Mouse (Mus musculus): Measurements from ENCODE around the gene Col4a4.

The Col4a4 gene

DNA sequence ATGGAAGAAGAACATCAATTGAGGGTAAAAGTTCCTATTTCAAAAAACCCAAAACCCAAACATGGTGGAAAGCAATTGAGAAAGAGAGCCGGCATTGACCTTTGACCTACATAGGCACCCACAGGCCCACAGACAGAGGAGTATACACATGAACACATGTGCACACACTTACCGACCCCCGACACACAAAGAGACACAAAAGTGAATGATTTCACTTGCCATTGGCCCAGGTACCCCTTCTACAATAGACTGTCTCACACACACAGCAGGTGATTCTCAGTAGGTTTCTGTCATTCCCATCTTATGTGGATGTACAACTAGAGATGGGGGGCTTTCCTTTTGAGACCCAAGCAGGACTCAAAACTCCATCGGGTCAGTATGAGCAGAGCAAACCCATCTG, 110.8 kb downstream of the Col4a4 start:
- CTCF ChIA-PET: no interaction called here

DNA sequence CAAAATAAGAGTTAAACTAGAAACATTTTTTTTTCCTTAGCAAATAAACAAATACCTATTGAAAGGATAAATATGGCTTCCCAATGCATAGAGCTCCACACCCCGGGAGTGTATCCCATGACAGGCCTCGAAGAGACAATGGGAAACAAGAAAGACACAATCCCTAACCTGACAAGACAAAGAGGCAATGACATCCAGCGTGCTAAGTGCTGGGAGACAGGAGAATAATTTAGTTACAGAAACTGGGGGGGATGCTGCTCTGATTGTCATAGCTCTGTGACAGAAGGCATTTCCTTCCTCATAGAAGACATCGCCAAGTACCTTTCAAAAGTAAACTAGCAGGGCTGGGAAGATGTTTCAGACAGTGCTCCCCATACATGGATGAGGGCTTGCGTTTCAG, 111.4 kb downstream of the Col4a4 start:
- CTCF ChIA-PET: no interaction called here

GRCm38 (mm10) chr1:82474461-82474961, 112.1 kb downstream of the Col4a4 start:
- CTCF ChIA-PET: no interaction called here

DNA sequence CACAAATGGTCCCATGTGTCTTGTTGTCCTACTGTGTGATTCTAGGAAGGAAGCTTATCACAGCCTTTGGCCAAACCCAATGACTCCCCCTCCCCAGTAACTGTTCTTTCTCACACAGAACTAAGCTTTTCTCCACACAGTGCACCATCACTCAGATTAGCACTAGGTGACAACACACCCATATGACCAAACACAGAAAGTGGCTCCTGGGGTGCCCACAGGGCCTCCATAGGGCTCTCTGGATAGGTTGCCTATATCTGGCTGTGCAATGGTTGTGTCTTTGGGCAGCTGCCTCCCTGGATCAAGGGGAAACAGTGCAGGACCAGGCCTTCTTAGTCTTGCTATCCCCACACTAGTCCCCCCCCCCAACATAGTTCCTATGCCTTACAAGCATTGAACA, 113.2 kb downstream of the Col4a4 start:
- CTCF ChIA-PET: no interaction called here

GRCm38 (mm10) chr1:82470516-82471225, 116.0 kb downstream of the Col4a4 start:
- CTCF ChIA-PET: no interaction called here

DNA sequence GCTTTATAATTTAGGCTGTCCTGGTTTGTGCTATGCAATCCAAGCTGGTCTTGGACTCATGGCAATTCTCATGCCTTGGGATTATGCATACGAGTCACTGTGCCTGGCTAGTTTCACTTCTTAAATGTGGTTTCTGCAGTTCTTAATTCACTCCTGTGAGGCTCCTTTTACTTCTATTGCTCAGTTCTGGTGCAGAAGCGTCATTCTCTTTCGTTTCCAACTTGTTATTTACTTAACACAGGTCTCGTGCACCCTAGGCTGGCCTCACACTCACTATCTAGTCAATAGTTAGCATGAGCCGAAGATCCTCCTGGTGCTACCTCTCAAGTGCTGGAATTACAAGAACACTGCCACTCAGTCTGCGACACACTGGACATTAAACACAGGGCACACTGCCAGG, 117.8 kb downstream of the Col4a4 start:
- CTCF ChIA-PET: no interaction called here

GRCm38 (mm10) chr1:82465321-82465853, 121.3 kb downstream of the Col4a4 start:
- CTCF ChIA-PET: interaction anchor here (0.6 kb wide), 1 partner anchor 1271 kb away, joined by 4 read pairs; no protein-coding TSS in a partner anchor

- CTCF ChIA-PET: no interaction called here
Measured at GRCm38 (mm10) chr1:82461041-82461440, 125.6 kb downstream of the Col4a4 start.

DNA sequence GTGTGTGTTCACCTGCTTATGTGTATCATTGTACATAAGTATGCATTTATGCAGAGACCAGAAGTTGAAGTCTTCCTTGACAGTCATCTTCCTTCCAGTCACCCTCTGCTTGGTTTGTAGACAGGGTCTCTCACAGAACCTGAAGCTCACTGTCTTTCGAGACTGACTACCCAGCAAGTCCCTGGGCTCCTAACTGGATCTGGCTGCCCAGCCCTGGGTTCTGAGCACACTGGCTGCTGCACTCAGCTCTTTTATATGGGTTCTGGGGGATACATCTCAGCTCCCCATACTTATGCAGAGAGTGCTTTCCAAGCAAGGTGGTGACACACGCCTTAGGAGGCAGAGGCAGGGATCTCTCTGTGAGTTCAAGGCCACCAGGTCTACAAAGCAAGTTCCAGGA, 126.7 kb downstream of the Col4a4 start:
- CTCF ChIA-PET: interaction anchor here (0.6 kb wide), 1 partner anchor 372 kb away, joined by 3 read pairs; no protein-coding TSS in a partner anchor

DNA sequence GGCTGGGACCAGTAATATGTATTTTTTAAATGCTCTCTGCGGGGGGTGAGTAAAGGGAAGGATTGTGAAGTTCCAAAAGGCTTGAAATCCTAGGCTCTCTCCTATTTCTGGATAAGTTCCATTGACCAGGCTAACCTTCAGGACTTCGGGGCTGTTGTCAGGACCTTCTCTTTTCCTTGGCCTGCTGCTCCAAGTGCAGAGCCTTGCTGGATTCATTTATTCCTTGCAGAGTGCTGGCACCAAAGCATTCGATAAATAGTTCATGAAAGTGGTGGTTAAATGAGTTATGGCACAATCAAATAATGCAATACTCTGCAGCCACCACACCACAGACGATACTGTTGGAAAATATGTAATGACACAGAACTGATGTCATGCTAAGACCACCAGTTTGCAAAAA, 127.3 kb downstream of the Col4a4 start:
- CTCF ChIA-PET: interaction anchor here (0.6 kb wide), 1 partner anchor 373 kb away, joined by 3 read pairs; no protein-coding TSS in a partner anchor

GRCm38 (mm10) chr1:82454031-82454430, 132.6 kb downstream of the Col4a4 start:
- CTCF ChIA-PET: no interaction called here

DNA sequence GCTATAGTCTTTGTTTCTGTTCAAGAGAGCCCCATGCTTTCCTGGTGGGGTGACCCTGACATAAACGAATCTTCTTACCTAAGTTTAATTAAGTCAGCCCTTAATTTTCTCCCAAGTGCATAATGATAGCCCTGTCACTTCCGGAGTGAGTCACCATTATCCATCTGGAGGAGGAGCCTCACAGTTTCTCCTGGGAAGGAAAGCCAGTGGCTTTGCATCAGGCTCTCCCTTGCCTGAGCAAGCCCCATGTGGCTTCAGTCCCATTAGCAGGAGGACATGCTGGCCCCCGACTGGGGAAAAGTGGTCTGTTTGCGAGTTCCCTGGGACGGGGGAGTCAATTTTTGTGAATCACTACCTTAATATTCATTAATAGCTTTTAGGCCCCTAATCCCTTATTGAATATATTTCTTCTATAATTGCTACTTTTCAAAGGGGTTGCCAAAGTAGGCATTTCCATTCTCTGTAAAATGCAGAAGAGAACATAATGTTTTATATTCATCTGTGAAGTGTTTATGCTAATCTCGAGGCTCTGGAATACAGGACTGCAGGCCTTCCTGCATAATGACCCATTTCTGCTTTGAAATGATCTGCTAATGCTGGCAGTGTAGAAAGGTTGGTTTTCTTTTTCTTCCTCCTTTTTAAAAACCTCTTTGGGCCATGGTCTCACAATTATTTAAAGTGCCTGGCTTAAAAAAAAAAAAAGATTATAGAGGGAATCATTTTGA, 134.6 kb downstream of the Col4a4 start:
- CTCF ChIA-PET: no interaction called here

- CTCF ChIA-PET: no interaction called here
Measured at GRCm38 (mm10) chr1:82449851-82450250, 136.8 kb downstream of the Col4a4 start.

DNA sequence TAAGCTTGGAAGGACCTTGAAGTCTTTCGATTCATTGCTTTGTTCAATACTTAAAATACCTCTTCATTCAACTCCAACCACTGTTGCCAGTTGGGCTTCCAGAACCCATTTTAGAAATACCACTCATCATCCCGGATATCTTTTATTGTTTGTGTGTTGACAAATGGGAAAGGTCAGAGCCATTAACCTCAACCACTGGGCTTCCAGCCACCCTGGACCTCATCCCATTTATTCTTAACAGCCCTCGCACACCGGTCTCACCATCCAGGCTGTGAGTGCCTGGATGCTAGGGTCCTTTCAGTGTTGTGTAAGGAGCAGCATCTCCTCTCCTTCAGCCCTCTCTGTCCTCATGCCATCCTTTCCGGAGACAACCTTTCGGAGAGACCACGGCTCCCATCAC, 140.6 kb downstream of the Col4a4 start:
- CTCF ChIA-PET: no interaction called here

- CTCF ChIA-PET: no interaction called here
Measured at GRCm38 (mm10) chr1:82443517-82443916, 143.1 kb downstream of the Col4a4 start.

DNA sequence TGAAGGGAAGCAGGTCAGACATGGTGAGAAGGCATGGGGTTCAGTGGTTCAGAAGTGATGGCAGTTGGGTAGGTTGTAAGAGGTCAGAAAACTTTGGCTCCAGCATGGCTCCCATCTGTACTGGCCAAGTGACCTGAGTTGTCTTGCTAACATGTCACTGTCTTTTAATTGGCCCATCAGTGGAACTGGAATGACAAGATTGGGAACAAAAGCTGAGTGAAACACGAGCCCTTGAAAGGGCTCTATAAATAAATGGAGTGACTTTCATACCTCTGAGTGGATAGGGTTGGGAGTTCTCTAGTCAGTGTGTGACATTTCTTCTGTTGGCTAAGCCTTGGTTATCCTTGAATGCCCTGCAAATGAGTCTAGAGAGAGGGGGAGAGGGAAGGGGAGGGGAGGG, 146.5 kb downstream of the Col4a4 start:
- CTCF ChIA-PET: no interaction called here

- CTCF ChIA-PET: no interaction called here
Measured at GRCm38 (mm10) chr1:82437273-82437672, 149.4 kb downstream of the Col4a4 start.

GRCm38 (mm10) chr1:82433649-82434005, 153.0 kb downstream of the Col4a4 start:
- CTCF ChIA-PET: interaction anchor here (0.6 kb wide), 1 partner anchor 222 kb away, joined by 3 read pairs; no protein-coding TSS in a partner anchor

GRCm38 (mm10) chr1:82432919-82433648, 153.6 kb downstream of the Col4a4 start:
- CTCF ChIA-PET: interaction anchor here (0.6 kb wide), 1 partner anchor 222 kb away, joined by 3 read pairs; no protein-coding TSS in a partner anchor

DNA sequence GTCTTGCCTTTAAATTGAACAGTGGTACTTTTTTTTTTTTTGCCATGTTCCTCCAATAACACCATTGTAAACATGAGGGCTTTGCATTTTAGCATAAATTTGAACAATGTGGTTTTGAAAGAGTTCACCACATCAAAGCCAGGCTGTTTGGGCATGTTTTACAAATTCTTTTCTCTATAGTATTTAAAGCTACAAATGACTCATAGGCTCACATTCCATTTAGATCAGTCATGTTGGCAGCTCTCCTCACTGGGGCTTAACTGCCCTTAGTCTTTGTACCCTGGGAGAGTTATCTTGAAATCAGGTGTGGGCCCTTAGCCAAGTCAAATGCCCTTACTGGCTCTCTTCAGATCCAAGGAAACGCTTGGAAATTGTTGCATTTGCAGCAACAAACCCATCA, 157.6 kb downstream of the Col4a4 start:
- CTCF ChIA-PET: no interaction called here

GRCm38 (mm10) chr1:82427729-82428128, 158.9 kb downstream of the Col4a4 start:
- CTCF ChIA-PET: no interaction called here

DNA sequence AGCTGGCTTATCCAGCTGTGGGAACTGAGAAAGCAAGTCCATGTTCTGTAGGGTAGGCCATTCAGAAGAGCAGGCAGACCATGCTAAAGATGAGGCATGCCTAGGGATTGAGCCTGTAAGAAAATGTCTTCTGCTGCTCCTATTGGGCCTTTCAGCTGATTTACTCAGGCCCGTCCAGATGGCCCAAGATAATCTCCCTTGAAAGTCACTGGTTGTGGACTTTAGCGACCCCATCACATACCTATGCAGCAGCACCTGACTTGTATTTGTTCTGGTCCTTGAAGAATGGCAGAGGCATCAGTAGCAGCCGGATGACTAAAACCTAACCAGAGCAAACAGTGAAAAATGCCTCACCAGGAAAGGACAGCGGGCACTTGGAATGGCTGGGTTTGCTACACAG, 171.0 kb downstream of the Col4a4 start:
- CTCF ChIA-PET: no interaction called here
